Mouse (Mus musculus) midbrain, embryonic 14.5 days (tissue): ENCODE measurements around the gene Tmem256. TPM values are rescaled to one million over a fixed set of nuclear protein-coding genes. Genes with fewer than 3 reads are reported as not detected.

Source experiments
- ATAC-seq: fragments of 200-750 bp; cut with Nextera tagmentation; 2 replicates; pipeline ENCODE4 v1.8.0; 2017; ENCODE audit warnings: moderate number of reproducible peaks, moderate library complexity; ENCODE audit not compliant: low FRiP score, low TSS enrichment
- DNase-seq: peaks from one replicate; pipeline ENCODE4 v3.0.0-alpha.2; 2015
- H3K27ac ChIP-seq: fragments of 300-500 bp; sonication (generic); replicated peaks from 2 replicates; pipeline ENCODE4 v1.5.1; 2014; ENCODE audit warnings: mild to moderate bottlenecking, low read depth, low read length, moderate library complexity
- H3K27me3 ChIP-seq: fragments of 300-500 bp; sonication (generic); 2 replicates; pipeline ENCODE4 v1.6.1; 2014; ENCODE audit warnings: low read length, control low read depth, mixed read lengths; ENCODE audit not compliant: control insufficient read depth, insufficient read depth
- H3K36me3 ChIP-seq: fragments of 300-500 bp; sonication (generic); 2 replicates; pipeline ENCODE4 v1.6.1; 2014; ENCODE audit warnings: low read length, control low read depth; ENCODE audit not compliant: control insufficient read depth, insufficient read depth
- H3K4me1 ChIP-seq: fragments of 300-500 bp; sonication (generic); 2 replicates; pipeline ENCODE4 v1.6.1; 2014; ENCODE audit warnings: mild to moderate bottlenecking, antibody characterized with exemption, low read length, control low read depth; ENCODE audit not compliant: control insufficient read depth, insufficient read depth
- H3K4me2 ChIP-seq: fragments of 300-500 bp; sonication (generic); 2 replicates; pipeline ENCODE4 v1.6.1; 2014; ENCODE audit warnings: mild to moderate bottlenecking, low read length, moderate library complexity
- H3K4me3 ChIP-seq: fragments of 300-500 bp; sonication (generic); replicated peaks from 2 replicates; pipeline ENCODE4 v1.5.1; 2014; ENCODE audit warnings: low read depth, low read length
- H3K9ac ChIP-seq: fragments of 300-500 bp; sonication (generic); replicated peaks from 2 replicates; pipeline ENCODE4 v1.6.1; 2014; ENCODE audit warnings: mild to moderate bottlenecking, low read length, moderate library complexity
- H3K9me3 ChIP-seq: fragments of 300-500 bp; sonication (generic); 2 replicates; pipeline ENCODE4 v1.6.1; 2016; ENCODE audit warnings: low read length, control low read depth, mixed read lengths; ENCODE audit not compliant: control insufficient read depth
- WGBS: fragments of 180-500 bp; shearing (Covaris S2); extraction: QIAGEN DNeasy Blood & Tissue Kit; methylation state at CpG from one replicate; pipeline ENCODE4 v1.1.7; 2014; 5-methylcytosine and 5-hydroxymethylcytosine counted together
- polyA plus RNA-seq: library from polyadenylated mRNA; unstranded; fragments of >200 nt; fragmentation: Nextera tagmentation; extraction: Ambion mirVana; gene quantifications from 2 replicates; pipeline ENCODE4 v1.2.1, GENCODE M21; 2014

The Tmem256 gene
- polyA plus RNA-seq, 1 experiment from 2014 or later = 313 TPM

- H3K27ac ChIP-seq = peak within 1 kb of the TSS; percentile 94
- DNase-seq (peak; percentile 97), ATAC-seq (peak; percentile 92)
- peaks cover 19% of the 10 kb centered on the region for H3K4me1 ChIP-seq
- peak within 1 kb of the TSS; percentile 73 for H3K4me3 ChIP-seq
- H3K9me3 ChIP-seq = no peaks in the 10 kb centered on the region
- no peaks in the 10 kb centered on the region for H3K27me3 ChIP-seq
- H3K36me3 ChIP-seq = peaks cover 34% of the 10 kb centered on the region
- WGBS = under 1% methylated on average over 38 of the region's 38 CpGs
- H3K9ac ChIP-seq = peak within 1 kb of the TSS; percentile 90
- peak within 1 kb of the TSS; percentile 82 for H3K4me2 ChIP-seq
Observed at GRCm38 (mm10) chr11:69846198-69846680, 7.9 kb downstream of the Tmem256 start, which contains the start of gene Plscr3. Gene Plscr3 (plus strand): TSS chr11:69846376.

- WGBS = 12% methylated on average over 37 of the region's 37 CpGs
- DNase-seq = peak; percentile 54
Observed at GRCm38 (mm10) chr11:69846738-69847688, 8.7 kb downstream of the Tmem256 start.

GRCm38 (mm10) chr11:69848021-69848420, 9.7 kb downstream of the Tmem256 start:
- no peaks in the 10 kb centered on the region for H3K9me3 ChIP-seq
- peak overlapping the region; percentile 82 for H3K4me2 ChIP-seq
- H3K4me3 ChIP-seq = peak overlapping the region; percentile 73
- peaks cover 47% of the 10 kb centered on the region for H3K36me3 ChIP-seq
- H3K27me3 ChIP-seq = no peaks in the 10 kb centered on the region
- H3K27ac ChIP-seq = no peak overlapping the region
- H3K9ac ChIP-seq = no peak overlapping the region; the same call in 1 of the 2 replicates
- peaks cover 19% of the 10 kb centered on the region for H3K4me1 ChIP-seq
- no peak for DNase-seq
- 96% methylated on average over 6 of the region's 6 CpGs for WGBS
- ATAC-seq = no peak

More at GRCm38 (mm10) chr11:69846738-69847688, 8.7 kb downstream of the Tmem256 start:
- H3K27me3 ChIP-seq = no peaks in the 10 kb centered on the region
- H3K9me3 ChIP-seq = no peaks in the 10 kb centered on the region
- peak overlapping the region; percentile 90 for H3K9ac ChIP-seq
- H3K36me3 ChIP-seq = peaks cover 42% of the 10 kb centered on the region
- peak overlapping the region; percentile 73 for H3K4me3 ChIP-seq
- H3K27ac ChIP-seq = peak overlapping the region; percentile 94
- H3K4me2 ChIP-seq = peak overlapping the region; percentile 82
- peaks cover 19% of the 10 kb centered on the region for H3K4me1 ChIP-seq
- ATAC-seq = peak; percentile 53

- Histone ChIP-seq H3K9me3 (no peaks in the 10 kb centered on the region), H3K4me1 (peaks cover 19% of the 10 kb centered on the region), H3K36me3 (peaks cover 47% of the 10 kb centered on the region), H3K27me3 (no peaks in the 10 kb centered on the region), H3K27ac (no peak overlapping the region), H3K4me3 (no peak overlapping the region), H3K9ac (no peak overlapping the region), H3K4me2 (no peak overlapping the region)
- DNase-seq (no peak), ATAC-seq (no peak)
- WGBS = 94% methylated on average over 9 of the region's 9 CpGs
Observed at GRCm38 (mm10) chr11:69849128-69849527, 10.8 kb downstream of the Tmem256 start.

GRCm38 (mm10) chr11:69849884-69850283, 11.6 kb downstream of the Tmem256 start:
- peaks cover 19% of the 10 kb centered on the region for H3K4me1 ChIP-seq
- H3K9ac ChIP-seq = no peak overlapping the region
- no peak overlapping the region for H3K4me3 ChIP-seq
- ATAC-seq (no peak), DNase-seq (no peak)
- peaks cover 47% of the 10 kb centered on the region for H3K36me3 ChIP-seq
- WGBS = 97% methylated on average over 15 of the region's 15 CpGs
- no peaks in the 10 kb centered on the region for H3K9me3 ChIP-seq
- H3K27ac ChIP-seq = no peak overlapping the region
- H3K27me3 ChIP-seq = no peaks in the 10 kb centered on the region
- H3K4me2 ChIP-seq = no peak overlapping the region

- Histone ChIP-seq H3K9ac (no peak overlapping the region), H3K27me3 (no peaks in the 10 kb centered on the region), H3K4me2 (no peak overlapping the region), H3K36me3 (peaks cover 47% of the 10 kb centered on the region), H3K27ac (no peak overlapping the region), H3K4me3 (no peak overlapping the region), H3K4me1 (peaks cover 13% of the 10 kb centered on the region), H3K9me3 (no peaks in the 10 kb centered on the region)
- ATAC-seq (no peak), DNase-seq (no peak)
- 77% methylated on average over 8 of the region's 8 CpGs for WGBS
Observed at GRCm38 (mm10) chr11:69850754-69851153, 12.4 kb downstream of the Tmem256 start.

GRCm38 (mm10) chr11:69853994-69854393, 15.7 kb downstream of the Tmem256 start:
- ATAC-seq = no peak
- H3K9ac ChIP-seq = no peak overlapping the region
- WGBS = 75% methylated on average over 7 of the region's 7 CpGs

GRCm38 (mm10) chr11:69854680-69855079, 16.4 kb downstream of the Tmem256 start:
- DNase-seq = no peak
- H3K9ac ChIP-seq = no peak overlapping the region
- H3K4me2 ChIP-seq = no peak overlapping the region
- H3K9me3 ChIP-seq = no peaks in the 10 kb centered on the region
- H3K36me3 ChIP-seq = peaks cover 28% of the 10 kb centered on the region
- WGBS = 91% methylated on average over 10 of the region's 10 CpGs
- peaks cover 13% of the 10 kb centered on the region for H3K27me3 ChIP-seq
- no peak overlapping the region for H3K4me3 ChIP-seq
- no peaks in the 10 kb centered on the region for H3K4me1 ChIP-seq
- ATAC-seq = no peak
- no peak overlapping the region for H3K27ac ChIP-seq

More at GRCm38 (mm10) chr11:69853994-69854393, 15.7 kb downstream of the Tmem256 start:
- Histone ChIP-seq H3K4me2 (no peak overlapping the region), H3K4me1 (no peaks in the 10 kb centered on the region), H3K27ac (no peak overlapping the region), H3K4me3 (no peak overlapping the region), H3K36me3 (peaks cover 35% of the 10 kb centered on the region), H3K27me3 (peaks cover 11% of the 10 kb centered on the region), H3K9me3 (no peaks in the 10 kb centered on the region)
- no peak for DNase-seq
